Mouse (Mus musculus) Muller cell, postnatal 12 days (primary cell): ENCODE data around the gene Mt3.

ENCODE experiments used
- DNase-seq: peaks from one replicate; pipeline ENCODE4 v3.0.0-alpha.2; 2015; ENCODE audit errors: inconsistent ontology term

Mt3 gene

DNA sequence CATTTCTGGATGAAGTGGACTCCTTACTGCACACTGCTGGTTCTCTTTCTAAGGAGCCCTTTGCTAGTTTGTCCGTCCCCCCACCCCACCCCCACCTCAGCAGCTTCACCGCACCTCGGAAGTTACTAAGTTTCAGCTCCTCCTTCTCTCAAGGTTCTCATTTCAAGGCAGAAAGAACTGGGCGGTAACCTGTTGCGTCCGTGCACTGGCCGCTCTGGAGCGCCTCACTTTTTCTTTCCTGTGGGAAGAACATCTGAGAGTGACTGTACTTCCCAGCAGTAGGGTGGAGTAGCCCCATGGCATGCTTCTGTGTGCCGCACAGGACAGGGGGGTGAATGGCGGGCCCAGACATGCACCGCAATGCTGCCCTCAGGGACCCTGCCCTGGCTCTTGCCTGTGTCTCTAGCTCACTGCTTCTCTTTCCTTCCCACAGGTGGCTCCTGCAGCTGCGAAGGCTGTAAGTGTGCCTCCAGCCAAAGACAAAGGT lies 32.0 kb downstream of the Mt3 start:
- no peak for DNase-seq

DNA sequence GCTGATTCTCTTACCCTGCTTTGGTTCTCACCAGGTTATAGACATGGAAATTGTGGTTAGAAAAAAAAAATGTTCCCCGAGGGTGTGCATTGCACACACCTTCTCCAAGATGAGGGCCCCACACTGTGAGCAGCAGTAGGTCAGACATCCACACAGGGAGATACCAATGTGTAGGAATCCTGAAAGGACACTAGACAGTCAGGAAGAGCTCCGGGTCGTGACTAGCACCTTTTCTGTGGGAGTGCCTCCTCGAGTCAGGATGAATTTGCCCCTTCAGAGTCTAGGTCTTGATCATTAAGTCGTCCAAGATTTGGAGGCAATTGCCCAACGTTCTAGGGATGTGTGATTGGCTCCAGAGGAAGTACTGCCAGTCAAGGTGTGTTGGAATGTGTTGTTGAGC lies 33.4 kb downstream of the Mt3 start:
- no peak for DNase-seq

GRCm38 (mm10) chr8:94186542-94186941 lies 34.1 kb downstream of the Mt3 start:
- DNase-seq: peak; percentile 64

DNA sequence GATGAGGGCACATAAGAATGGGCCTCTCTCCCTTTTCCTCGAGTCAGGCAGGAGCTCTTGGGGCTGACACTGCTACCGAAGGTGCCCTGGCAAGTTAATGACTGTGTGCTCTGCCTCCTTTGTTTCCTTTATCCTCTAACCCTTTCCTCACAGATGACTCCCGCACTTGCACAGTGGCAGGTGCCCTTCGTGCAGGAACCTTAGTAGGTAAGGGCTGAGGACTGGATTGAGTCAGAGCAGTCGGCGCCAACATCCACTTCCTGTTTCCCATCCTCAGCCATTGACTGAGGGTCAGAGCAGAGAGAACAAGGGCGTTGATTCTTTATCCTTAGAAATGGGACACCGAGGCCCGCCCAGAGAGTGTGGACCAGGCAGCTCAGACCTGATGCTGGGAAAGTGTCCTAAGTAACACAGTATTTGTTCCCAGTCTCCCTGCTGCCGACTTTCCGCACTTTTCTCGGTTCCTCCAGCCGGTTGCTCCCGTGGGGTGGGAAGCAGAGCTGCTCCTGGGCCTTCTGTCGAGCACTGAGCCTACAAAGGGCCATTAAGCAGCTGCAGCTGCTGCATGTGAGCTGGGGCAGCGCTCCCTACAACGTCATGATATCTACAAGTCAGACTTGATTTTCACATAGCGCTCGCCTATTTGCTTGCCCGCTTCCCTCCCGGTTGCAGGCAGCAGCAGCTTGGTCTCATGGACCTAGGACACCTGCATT lies 35.0 kb downstream of the Mt3 start:
- no peak for DNase-seq

- DNase-seq: no peak
Observed at GRCm38 (mm10) chr8:94189275-94190031, 37.0 kb downstream of the Mt3 start.

DNA sequence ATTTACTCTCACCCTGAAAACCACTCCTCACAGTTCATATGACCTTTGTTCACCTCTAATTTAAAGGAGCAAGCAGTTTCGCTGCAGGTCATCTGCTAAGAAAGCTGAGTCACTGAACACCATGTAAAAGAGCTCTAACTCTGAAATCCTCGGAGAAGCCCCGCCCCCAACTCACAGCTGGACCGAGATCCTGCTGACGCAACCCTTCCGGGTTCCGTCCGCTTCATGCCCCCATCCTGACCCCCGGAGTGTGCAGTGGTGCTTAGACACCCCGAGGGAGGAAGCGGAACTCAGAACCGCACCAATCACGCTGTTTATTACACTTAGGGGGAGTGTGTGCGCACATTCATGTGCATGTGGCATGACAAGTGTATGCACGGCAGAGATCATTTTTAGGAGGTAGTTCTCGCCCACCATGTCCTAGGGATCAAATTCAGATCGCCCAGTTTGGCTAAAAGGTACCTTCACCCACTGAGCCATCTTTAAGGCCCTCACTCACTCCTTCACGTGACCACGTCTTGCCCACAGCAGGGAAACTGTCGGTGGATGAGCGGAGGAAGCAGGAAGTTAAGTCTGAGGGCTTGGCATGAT lies 38.8 kb downstream of the Mt3 start:
- DNase-seq: no peak

- no peak for DNase-seq
Observed at GRCm38 (mm10) chr8:94192926-94193325, 40.5 kb downstream of the Mt3 start.

GRCm38 (mm10) chr8:94194591-94195223 lies 42.3 kb downstream of the Mt3 start:
- no peak for DNase-seq

GRCm38 (mm10) chr8:94199202-94199869 lies 46.9 kb downstream of the Mt3 start:
- no peak for DNase-seq
